Mouse (Mus musculus): ENCODE measurements at regions not wholly inside any gene's neighbourhood (a gene's known extent, or its start where the extent isn't known, plus 50 kb on each side); places are given as distances from the start of the nearest gene placed in this dataset.
A peak's percentile ranks its signal among the peaks of the same experiment; 100 is the strongest.

- ATAC-seq: no peak
- peaks cover 7% of the 10 kb centered on the region; the same call in 1 of the 2 replicates for H3K4me1 ChIP-seq
- no peak overlapping the region for H3K9ac ChIP-seq
- no peak overlapping the region for H3K4me2 ChIP-seq
- WGBS (ENCODE audit: insufficient replicate concordance): 37% methylated on average over 4 of the region's 4 CpGs
- H3K27me3 ChIP-seq (replicated peaks): peaks cover 44% of the 10 kb centered on the region
- no peak overlapping the region for H3K4me3 ChIP-seq
- no peaks in the 10 kb centered on the region for H3K9me3 ChIP-seq (replicated peaks)
- no peak overlapping the region for H3K27ac ChIP-seq
- H3K36me3 ChIP-seq: no peaks in the 10 kb centered on the region
Measured at GRCm38 (mm10) chr14:25313693-25314240, 145.2 kb upstream of the Zmiz1 start.

GRCm38 (mm10) chr14:25316491-25316890, 142.5 kb upstream of the Zmiz1 start:
- peaks cover 51% of the 10 kb centered on the region for H3K27me3 ChIP-seq (replicated peaks)
- H3K4me3 ChIP-seq: no peak overlapping the region
- peaks cover 7% of the 10 kb centered on the region; the same call in 1 of the 2 replicates for H3K4me1 ChIP-seq
- no peak overlapping the region for H3K27ac ChIP-seq
- WGBS (ENCODE audit: insufficient replicate concordance): 74% methylated on average over 5 of the region's 5 CpGs
- ATAC-seq: no peak
- no peak overlapping the region for H3K9ac ChIP-seq
- H3K9me3 ChIP-seq (replicated peaks): no peaks in the 10 kb centered on the region
- H3K36me3 ChIP-seq: no peaks in the 10 kb centered on the region
- no peak overlapping the region for H3K4me2 ChIP-seq

- Histone ChIP-seq H3K4me2 (peak overlapping the region; percentile 49), H3K36me3 (no peaks in the 10 kb centered on the region), H3K4me1 (peaks cover 7% of the 10 kb centered on the region; the same call in 1 of the 2 replicates), H3K9me3 (replicated peaks) (no peaks in the 10 kb centered on the region), H3K4me3 (peak overlapping the region; percentile 15; the same call in 1 of the 2 replicates), H3K27me3 (replicated peaks) (peaks cover 51% of the 10 kb centered on the region), H3K27ac (no peak overlapping the region), H3K9ac (peak overlapping the region; percentile 18; the same call in 1 of the 2 replicates)
- ATAC-seq: no peak
- WGBS (ENCODE audit: insufficient replicate concordance): 10% methylated on average over 37 of the region's 37 CpGs
Measured at GRCm38 (mm10) chr14:25317680-25318471, 141.1 kb upstream of the Zmiz1 start.

GRCm38 (mm10) chr14:25318909-25319308, 140.1 kb upstream of the Zmiz1 start:
- Histone ChIP-seq H3K9me3 (replicated peaks) (no peaks in the 10 kb centered on the region), H3K4me1 (peaks cover 7% of the 10 kb centered on the region; the same call in 1 of the 2 replicates), H3K27ac (no peak overlapping the region), H3K4me3 (no peak overlapping the region), H3K36me3 (no peaks in the 10 kb centered on the region), H3K27me3 (replicated peaks) (peaks cover 54% of the 10 kb centered on the region), H3K4me2 (no peak overlapping the region), H3K9ac (no peak overlapping the region)
- ATAC-seq: no peak
- 44% methylated on average over 12 of the region's 12 CpGs for WGBS (ENCODE audit: insufficient replicate concordance)

GRCm38 (mm10) chr14:25320141-25320540, 138.8 kb upstream of the Zmiz1 start:
- peaks cover 7% of the 10 kb centered on the region; the same call in 1 of the 2 replicates for H3K4me1 ChIP-seq
- H3K27ac ChIP-seq: no peak overlapping the region
- H3K9me3 ChIP-seq (replicated peaks): no peaks in the 10 kb centered on the region
- peaks cover 49% of the 10 kb centered on the region for H3K27me3 ChIP-seq (replicated peaks)
- no peak overlapping the region for H3K4me2 ChIP-seq
- no peak overlapping the region for H3K9ac ChIP-seq
- 55% methylated on average over 4 of the region's 4 CpGs for WGBS (ENCODE audit: insufficient replicate concordance)
- no peaks in the 10 kb centered on the region for H3K36me3 ChIP-seq
- ATAC-seq: no peak
- H3K4me3 ChIP-seq: no peak overlapping the region

GRCm38 (mm10) chr14:25323542-25324484, 135.2 kb upstream of the Zmiz1 start:
- Histone ChIP-seq H3K36me3 (no peaks in the 10 kb centered on the region), H3K4me2 (no peak overlapping the region), H3K27ac (no peak overlapping the region), H3K4me1 (no peaks in the 10 kb centered on the region), H3K9ac (no peak overlapping the region), H3K9me3 (replicated peaks) (no peaks in the 10 kb centered on the region), H3K4me3 (no peak overlapping the region), H3K27me3 (replicated peaks) (peaks cover 22% of the 10 kb centered on the region)
- WGBS (ENCODE audit: insufficient replicate concordance): 60% methylated on average over 6 of the region's 6 CpGs
- no peak for ATAC-seq

- Histone ChIP-seq H3K4me2 (no peak overlapping the region), H3K27me3 (replicated peaks) (peaks cover 9% of the 10 kb centered on the region), H3K4me3 (no peak overlapping the region), H3K36me3 (no peaks in the 10 kb centered on the region), H3K4me1 (no peaks in the 10 kb centered on the region), H3K9me3 (replicated peaks) (no peaks in the 10 kb centered on the region), H3K9ac (no peak overlapping the region), H3K27ac (no peak overlapping the region)
- ATAC-seq: no peak
- WGBS (ENCODE audit: insufficient replicate concordance): 68% methylated on average over 3 of the region's 3 CpGs
Measured at GRCm38 (mm10) chr14:25325887-25326286, 133.1 kb upstream of the Zmiz1 start.

- H3K4me2 ChIP-seq: no peak overlapping the region
- no peak overlapping the region for H3K9ac ChIP-seq
- no peak for ATAC-seq
- H3K36me3 ChIP-seq: no peaks in the 10 kb centered on the region
- no peak overlapping the region for H3K4me3 ChIP-seq
- H3K27ac ChIP-seq: no peak overlapping the region
- H3K9me3 ChIP-seq (replicated peaks): no peaks in the 10 kb centered on the region
- H3K27me3 ChIP-seq (replicated peaks): 0 out of 2 replicates have a peak, but pooled peaks cover 2% of the 10 kb centered on the region
- H3K4me1 ChIP-seq: no peaks in the 10 kb centered on the region
- 74% methylated on average over 5 of the region's 5 CpGs for WGBS (ENCODE audit: insufficient replicate concordance)
Measured at GRCm38 (mm10) chr14:25328230-25328629, 130.8 kb upstream of the Zmiz1 start.

GRCm38 (mm10) chr14:25334186-25334585, 124.8 kb upstream of the Zmiz1 start:
- 66% methylated on average over 2 of the region's 2 CpGs for WGBS (ENCODE audit: insufficient replicate concordance)
- Histone ChIP-seq H3K4me1 (peaks cover 6% of the 10 kb centered on the region), H3K4me2 (no peak overlapping the region), H3K9me3 (replicated peaks) (no peaks in the 10 kb centered on the region), H3K4me3 (no peak overlapping the region), H3K27ac (no peak overlapping the region), H3K36me3 (no peaks in the 10 kb centered on the region), H3K9ac (no peak overlapping the region), H3K27me3 (replicated peaks) (no peaks in the 10 kb centered on the region)
- no peak for ATAC-seq

GRCm38 (mm10) chr14:25336875-25337274, 122.1 kb upstream of the Zmiz1 start:
- Histone ChIP-seq H3K27me3 (replicated peaks) (no peaks in the 10 kb centered on the region), H3K4me2 (no peak overlapping the region), H3K4me1 (peaks cover 6% of the 10 kb centered on the region), H3K27ac (no peak overlapping the region), H3K9ac (no peak overlapping the region), H3K36me3 (no peaks in the 10 kb centered on the region), H3K4me3 (no peak overlapping the region), H3K9me3 (replicated peaks) (no peaks in the 10 kb centered on the region)
- no peak for ATAC-seq
- WGBS (ENCODE audit: insufficient replicate concordance): 58% methylated on average over 1 of the region's 1 CpGs

- Histone ChIP-seq H3K27ac (no peak overlapping the region), H3K9me3 (replicated peaks) (no peaks in the 10 kb centered on the region), H3K9ac (no peak overlapping the region), H3K27me3 (replicated peaks) (no peaks in the 10 kb centered on the region), H3K36me3 (no peaks in the 10 kb centered on the region), H3K4me1 (peaks cover 6% of the 10 kb centered on the region), H3K4me3 (no peak overlapping the region), H3K4me2 (no peak overlapping the region)
- WGBS (ENCODE audit: insufficient replicate concordance): 67% methylated on average over 9 of the region's 9 CpGs
- ATAC-seq: no peak
Measured at GRCm38 (mm10) chr14:25338404-25339051, 120.5 kb upstream of the Zmiz1 start.

All from liver, embryonic 12.5 days (tissue).